Mouse (Mus musculus): Measurements from ENCODE around the gene Phf8.
"Not testable (repeated sequence)": the region's sequence is repeated elsewhere in the genome, so short reads cannot be mapped to it uniquely, and the experiment has no call there.

The Phf8 gene

DNA sequence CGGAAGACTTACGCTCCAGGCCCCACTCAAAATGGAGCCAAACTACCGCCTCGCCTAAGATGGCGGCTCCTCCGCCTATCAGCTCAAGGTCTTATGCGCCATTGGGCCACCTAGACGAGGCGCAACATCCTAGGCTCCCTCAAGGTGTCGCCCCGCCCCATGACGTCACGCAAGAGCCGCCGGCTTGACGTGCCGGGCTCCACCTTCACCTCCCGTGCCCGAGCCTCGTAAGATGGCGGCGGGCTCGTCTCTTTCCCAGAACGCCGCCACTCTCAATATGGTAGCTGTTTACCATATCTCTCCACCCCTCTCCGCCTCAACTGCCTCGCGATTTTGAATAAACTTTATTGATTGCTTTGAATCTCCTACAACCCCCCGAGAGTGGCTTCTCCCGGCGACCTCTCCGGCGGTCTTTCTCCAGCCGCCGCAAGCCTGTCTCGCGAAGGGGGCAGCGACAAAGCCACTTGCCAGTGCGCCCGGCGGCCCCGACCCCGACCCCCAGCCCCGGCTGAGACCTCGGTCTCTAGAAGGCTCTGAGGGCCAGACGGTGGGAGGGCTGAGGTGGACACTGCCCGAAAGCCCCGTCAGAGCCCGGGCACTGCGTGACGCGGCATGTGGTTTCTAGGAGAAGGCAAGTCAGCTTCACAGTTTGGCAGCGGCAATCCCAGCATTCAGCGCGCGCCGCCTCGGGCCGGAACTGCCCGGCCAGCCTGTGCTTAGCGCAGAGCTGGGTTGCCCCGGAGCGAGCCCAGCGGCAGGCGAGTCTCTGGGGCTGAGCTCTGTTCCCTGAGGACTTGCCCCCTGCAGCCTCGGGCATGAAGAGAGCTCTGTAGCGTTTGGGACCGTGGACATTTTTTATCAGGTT lies at the start of gene Phf8:
Gene Phf8, plus strand, starts transcription at position 215 of the 865 bp plus-strand sequence.
- peak; percentile 94 for DNase-seq

DNA sequence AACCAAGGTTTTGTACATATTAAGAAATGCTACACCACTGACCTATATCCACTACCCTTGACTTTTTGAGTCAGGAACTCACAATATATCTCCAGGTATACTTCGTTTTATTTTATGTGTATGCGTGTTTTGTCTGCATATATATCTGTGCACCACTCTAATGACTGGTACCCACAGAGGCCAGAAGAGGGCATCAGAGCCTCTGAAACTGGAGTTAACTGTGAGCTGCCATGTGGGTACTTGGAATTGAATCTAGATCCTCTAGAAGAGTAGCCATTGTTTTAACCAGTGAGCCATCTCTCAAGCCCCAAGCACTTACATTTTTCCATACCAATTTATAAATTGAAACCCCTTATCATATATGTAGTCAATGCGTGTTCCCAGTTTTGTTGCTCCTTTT lies 32.3 kb upstream of the Phf8 start:
- DNase-seq: peak; percentile 1

DNA sequence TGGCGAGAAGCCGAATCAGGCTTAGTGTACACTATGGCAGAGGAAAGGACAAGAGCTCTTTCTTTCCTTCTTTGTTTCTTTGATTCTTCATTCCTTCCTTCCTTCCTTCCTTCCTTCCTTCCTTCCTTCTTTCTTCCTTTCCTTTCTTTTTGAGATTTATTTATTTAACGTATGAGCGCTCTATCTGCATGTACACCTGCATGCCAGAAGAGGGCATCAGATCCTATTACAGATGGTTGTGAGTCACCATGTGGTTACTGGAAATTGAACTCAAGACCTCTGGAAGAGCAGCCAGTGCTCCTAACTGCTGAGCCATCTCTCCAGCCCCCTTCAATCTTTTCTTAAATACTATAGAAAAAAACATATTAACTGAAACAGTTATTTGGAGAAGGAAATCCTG lies 27.2 kb upstream of the Phf8 start:
- DNase-seq: not testable (repeated sequence)

DNA sequence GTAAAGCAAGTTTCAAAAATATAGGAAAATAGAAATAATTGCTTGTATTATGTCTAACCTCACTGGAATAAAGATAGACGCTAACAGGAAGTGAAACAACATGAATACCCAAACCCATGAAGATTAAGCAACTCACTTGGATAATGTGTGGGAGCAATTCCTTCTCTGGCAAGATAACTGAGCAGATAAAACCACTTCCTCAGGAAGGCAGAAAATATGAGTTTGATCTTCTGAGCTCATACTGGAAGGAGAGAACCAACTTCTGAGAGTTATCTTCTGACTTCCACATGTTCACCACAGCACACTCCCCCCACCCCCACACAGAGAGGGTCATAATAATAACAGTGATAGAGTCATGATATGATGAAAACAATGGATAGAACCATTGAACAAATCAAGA lies 23.9 kb upstream of the Phf8 start:
- DNase-seq: no peak

DNA sequence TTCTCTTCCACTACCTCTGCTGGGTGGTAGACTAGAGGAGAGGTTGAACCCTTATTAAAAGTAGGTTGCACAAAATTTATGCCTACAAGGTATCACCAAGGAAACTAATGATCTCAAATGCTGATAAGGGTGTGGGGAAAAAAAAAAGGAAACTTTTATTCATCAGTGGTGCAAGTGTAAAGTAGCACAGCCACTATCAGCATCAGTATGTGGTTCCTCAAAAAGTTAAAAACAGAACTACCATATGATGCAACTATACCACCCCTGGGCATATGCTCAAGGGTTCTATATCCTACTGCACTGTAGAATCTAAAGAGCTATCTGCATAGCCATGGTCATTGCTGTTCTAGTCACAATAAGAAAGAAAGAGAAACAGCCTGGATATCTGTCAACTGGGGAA lies 11.9 kb upstream of the Phf8 start:
- no peak for DNase-seq

DNA sequence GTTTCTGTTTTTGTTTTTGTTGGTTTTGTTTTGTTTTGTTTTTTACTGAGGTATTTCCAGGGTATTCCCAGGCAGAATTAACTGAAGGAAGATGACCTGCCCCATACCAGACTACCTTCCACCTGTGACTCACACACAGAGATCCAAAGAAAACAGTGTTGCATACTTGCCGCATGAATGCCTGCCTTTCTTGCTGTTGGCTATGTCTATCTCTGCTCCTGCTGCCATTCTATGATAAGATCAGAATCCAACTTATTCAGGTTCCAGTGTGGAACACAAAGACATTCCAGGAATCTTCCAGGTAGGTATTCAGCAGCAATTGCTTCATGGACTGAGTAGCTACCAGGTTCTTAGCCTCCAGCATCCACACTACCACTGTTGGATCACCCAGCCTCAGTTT lies 10.6 kb upstream of the Phf8 start:
- no peak for DNase-seq

DNA sequence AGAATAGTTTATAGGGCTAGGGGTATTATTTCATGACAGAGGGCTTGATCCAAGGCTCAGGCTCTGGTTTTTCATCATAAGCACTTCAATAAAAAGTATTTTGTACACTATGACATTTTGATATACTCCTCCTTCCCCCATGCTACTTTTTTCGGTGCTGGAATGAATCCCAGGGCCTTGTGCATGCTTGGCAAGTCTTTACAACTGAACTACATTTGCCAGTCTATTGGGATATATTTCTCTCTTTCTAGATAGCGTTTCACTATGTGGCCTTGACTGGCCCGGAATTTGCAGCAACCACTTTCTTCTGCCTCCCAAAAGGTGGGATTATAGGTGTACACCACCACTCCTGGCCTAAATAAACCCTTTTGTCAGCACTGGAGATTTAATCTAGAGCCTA lies 7.4 kb upstream of the Phf8 start:
- no peak for DNase-seq

DNA sequence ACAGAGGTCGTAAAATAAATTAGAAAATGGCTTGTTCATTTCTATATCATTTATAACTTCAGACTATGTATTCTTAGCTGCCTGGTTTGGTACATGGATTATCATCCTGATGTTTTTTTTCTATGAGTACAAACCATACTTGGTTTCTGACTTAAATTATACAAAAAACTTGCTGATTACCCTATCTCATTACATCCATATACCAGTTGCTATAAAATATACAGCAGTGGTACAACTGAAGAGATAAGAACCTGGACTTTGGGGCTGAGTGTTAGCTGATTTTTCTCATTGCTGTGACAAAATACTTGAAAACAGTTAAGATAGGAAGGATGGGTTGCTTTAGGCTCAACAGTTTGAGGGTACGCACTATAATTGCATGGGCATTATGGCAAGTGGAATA lies 6.8 kb upstream of the Phf8 start:
- no peak for DNase-seq

DNA sequence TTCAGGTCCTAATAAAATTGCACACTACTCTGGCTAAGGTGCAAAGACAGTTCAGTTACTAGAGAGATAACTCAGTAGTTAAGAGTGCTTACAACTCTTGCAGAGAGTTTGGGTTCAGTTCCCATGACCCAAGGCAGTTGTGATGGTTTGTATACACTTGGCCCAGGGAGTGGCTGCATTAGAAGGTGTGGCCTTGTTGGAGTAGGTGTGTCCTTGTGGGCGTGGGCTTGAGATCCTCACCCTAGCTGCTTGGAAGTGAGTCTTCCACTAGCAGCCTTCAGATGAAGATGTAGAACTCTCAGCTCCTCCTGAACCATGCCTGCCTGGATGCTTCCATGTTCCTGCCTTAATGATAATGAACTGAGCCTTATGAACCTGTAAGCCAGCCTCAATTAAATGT lies 2.3 kb upstream of the Phf8 start:
- no peak for DNase-seq

DNA sequence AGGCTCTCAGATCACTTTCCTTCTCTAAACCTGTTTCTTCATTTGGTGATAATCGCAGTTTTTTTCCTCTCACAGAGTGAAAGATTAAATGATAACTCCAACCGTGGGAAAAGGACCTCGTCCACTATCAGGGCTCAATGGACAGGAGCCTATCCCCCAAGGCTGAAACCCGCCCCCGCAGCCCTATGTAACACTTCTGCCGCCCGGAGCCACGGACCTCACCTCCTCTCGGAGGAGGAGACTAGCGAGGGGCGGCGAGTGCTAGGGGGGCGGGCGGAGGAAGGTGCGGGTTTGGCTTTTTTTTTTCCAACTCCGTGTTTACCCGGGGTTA lies 380 bp upstream of the Phf8 start:
- no peak for DNase-seq

DNA sequence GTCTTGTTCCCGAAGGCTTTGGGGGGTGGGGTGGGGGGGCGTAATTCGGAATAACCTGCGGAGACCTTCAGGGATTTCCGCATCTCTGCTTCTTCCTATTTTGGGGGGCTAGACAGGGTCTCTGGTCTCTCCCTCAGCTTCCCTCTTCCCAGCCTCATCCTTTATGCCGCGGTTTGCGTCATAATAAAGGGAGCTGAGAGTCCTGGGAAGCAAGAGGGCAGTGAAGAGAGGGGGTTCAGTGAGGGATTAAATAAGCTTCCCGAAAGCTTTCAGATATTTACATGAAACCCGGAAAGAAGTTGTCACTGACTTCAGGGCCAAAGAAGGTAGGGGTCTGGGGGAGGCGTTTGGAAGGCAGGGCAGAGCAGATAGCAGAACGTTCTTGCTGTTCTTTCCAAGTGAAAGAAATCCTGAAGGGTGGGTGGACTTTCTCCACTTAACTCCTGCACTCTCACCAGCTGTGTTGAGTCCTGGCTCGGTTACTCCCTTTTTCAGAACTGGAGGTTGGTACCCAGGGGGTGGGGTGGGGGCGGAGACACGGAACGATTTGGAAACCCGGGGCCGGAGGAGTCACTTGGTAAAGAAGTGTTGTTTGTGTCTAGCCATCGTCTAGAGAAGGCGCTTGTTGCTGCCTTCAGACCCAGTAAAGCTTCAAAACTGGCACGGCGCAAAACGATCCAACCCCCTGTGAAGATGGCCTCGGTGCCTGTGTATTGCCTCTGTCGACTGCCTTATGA lies 1.5 kb downstream of the Phf8 start:
- DNase-seq: peak; percentile 7

DNA sequence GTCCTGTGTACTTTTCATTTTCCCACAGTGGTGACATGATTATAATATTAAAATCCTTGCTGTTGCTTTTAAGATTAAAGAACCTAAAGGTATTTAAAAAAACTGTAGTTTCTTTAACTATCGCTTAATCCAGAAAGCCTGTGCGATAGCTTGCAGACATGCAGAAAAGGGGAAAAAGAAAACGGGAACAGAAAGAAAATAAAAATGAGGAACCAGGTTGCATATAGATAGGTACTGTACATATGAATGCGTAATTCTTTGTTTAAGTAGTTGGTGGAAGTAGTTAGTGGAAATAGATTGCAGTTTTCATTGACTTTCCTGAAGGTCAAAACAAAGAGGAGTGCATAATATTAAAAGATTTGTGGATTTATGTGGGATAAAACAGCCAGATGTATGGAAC lies 32.9 kb downstream of the Phf8 start:
- no peak for DNase-seq

DNA sequence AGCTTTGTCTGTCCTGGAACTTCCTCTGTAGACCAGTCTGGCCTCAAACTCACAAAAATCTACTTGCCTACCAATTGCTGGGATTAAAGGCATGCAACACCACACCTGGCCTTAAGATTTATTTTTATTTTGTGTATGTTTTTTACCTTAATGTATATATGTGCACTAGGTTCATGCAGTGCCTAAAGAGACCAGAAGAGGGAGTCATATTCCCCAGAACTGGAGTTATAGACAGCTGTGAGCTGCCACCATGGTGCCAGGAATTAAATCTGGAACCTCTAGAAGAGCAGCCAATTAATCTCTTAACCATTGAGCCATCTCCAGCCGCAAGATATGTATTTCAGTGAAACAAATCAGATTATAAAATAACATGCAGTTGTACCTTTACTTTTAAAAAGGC lies 54.7 kb downstream of the Phf8 start:
- DNase-seq: no peak

DNA sequence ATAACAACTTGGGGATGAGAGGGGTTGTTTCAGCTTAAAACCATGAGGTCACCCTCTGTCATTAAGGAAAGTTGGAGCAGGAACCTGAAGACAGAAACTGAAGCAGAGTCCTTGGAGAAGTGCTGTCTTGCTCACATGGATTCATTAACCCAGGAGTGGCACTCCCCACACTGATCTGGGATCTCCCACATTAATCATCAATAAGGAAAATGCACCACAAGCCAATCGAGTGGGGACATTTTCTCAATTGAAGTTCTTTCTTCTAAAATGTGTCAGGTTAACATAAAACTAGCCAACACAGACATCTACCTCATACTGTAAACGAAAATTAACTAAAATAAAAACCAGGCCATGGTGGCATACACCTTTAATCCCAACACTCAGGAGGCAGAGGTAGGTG lies 122.9 kb downstream of the Phf8 start:
- DNase-seq: no peak

DNA sequence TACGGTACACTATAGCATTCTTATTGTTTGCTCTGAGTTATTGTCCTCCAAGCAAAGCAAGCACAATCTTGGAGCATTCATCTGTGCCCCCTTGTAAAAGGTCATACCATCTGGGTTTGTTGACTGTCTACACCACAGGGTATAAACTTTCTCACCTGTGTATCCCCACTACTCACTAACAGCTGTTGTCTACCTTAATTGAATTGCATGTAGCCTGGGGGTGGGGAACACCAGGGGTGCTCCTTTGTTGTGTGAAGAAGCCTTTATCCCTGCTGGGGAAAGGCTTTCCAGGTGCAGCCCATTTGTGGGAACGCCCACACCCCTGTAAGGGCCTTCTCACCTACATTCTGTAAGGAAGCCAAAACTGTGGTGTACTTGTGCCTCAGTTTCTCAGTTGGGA lies 133.3 kb downstream of the Phf8 start:
- no peak for DNase-seq

DNA sequence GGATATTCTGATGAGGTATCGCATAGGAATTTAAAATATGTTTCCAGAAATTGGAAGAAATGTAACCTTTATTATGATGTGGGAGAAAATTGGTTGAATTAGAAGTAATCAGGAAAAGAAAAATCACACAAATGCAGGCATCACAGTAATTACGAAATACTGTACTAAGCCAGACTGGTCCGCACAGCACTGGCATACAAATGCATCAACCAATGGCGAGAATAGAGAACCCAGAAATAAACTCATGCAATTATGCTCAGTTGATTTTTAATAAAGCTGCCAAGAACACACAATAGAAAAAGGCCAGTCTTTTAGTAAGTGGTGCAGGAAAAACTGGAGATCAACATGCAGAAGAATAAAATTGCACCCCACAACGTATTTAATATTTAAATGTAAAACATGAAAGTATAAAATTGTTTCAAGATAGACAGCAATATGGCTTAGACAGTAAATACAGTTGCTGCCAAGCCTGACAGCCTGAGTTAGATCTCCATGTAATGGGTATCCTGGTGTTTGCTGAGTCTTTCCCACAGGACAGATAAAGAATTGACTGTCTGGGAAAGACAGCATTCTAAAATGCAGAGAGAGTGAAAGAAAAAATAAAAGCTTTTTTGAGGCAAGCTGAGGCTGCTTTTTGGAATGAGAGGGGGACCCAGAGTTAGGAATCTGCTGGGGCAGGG lies 154.2 kb downstream of the Phf8 start:
- no peak for DNase-seq
